Mouse (Mus musculus) embryonic facial prominence, embryonic 13.5 days (tissue): ENCODE results near the gene Egr2. TPM values are rescaled to one million over a fixed set of nuclear protein-coding genes. Genes with fewer than 3 reads are reported as not detected.

Experiments
- ATAC-seq: fragments of 200-750 bp; cut with Nextera tagmentation; 2 replicates; pipeline ENCODE4 v1.8.0; 2017; ENCODE audit warnings: low read depth; ENCODE audit not compliant: insufficient number of reproducible peaks, insufficient read depth, low FRiP score, low TSS enrichment
- H3K27ac ChIP-seq: fragments of 300-500 bp; sonication (generic); 2 replicates; pipeline ENCODE4 v1.5.1; 2015; ENCODE audit warnings: moderate library complexity, mild to moderate bottlenecking, inconsistent platforms
- H3K27me3 ChIP-seq: fragments of 300-500 bp; sonication (generic); 2 replicates; pipeline ENCODE4 v1.6.1; 2015; ENCODE audit warnings: mild to moderate bottlenecking, inconsistent platforms
- H3K36me3 ChIP-seq: fragments of 300-500 bp; sonication (generic); 2 replicates; pipeline ENCODE4 v1.6.1; 2015; ENCODE audit warnings: mild to moderate bottlenecking, inconsistent platforms
- H3K4me1 ChIP-seq: fragments of 300-500 bp; sonication (generic); 2 replicates; pipeline ENCODE4 v1.6.1; 2015; ENCODE audit warnings: inconsistent platforms
- H3K4me2 ChIP-seq: fragments of 300-500 bp; sonication (generic); 2 replicates; pipeline ENCODE4 v1.6.1; 2015; ENCODE audit warnings: moderate library complexity, mild to moderate bottlenecking, inconsistent platforms
- H3K4me3 ChIP-seq: fragments of 300-500 bp; sonication (generic); 2 replicates; pipeline ENCODE4 v1.5.1; 2015; ENCODE audit warnings: mild to moderate bottlenecking, inconsistent platforms
- H3K9ac ChIP-seq: fragments of 300-500 bp; sonication (generic); 2 replicates; pipeline ENCODE4 v1.6.1; 2015; ENCODE audit warnings: mild to moderate bottlenecking, inconsistent platforms
- H3K9me3 ChIP-seq: fragments of 300-500 bp; sonication (generic); 2 replicates; pipeline ENCODE4 v1.6.1; 2016; ENCODE audit warnings: inconsistent platforms
- WGBS: fragments of 180-500 bp; shearing (Covaris S2); methylation state at CpG from one replicate; pipeline ENCODE4 v1.1.7; 2015; ENCODE audit warnings: mixed read lengths; 5-methylcytosine and 5-hydroxymethylcytosine counted together
- polyA plus RNA-seq: library from polyadenylated mRNA; unstranded; fragments of >200 nt; fragmentation: Nextera tagmentation; extraction: Ambion mirVana; gene quantifications from 2 replicates; pipeline ENCODE4 v1.2.1, GENCODE M21; 2015

The Egr2 gene
- polyA plus RNA-seq, 1 experiment from 2014 or later: 1.1 TPM

GRCm38 (mm10) chr10:67571443-67571842 is 36.2 kb downstream of the Egr2 start:
- Histone ChIP-seq H3K36me3 (no peaks in the 10 kb centered on the region), H3K27ac (no peak overlapping the region), H3K4me2 (no peak overlapping the region), H3K27me3 (no peaks in the 10 kb centered on the region), H3K9ac (no peak overlapping the region), H3K4me3 (no peak overlapping the region), H3K4me1 (0 out of 2 replicates have a peak, but pooled peaks cover 3% of the 10 kb centered on the region), H3K9me3 (no peaks in the 10 kb centered on the region)
- no peak for ATAC-seq
- WGBS: 90% methylated on average over 14 of the region's 14 CpGs

- H3K4me1 ChIP-seq: 0 out of 2 replicates have a peak, but pooled peaks cover 3% of the 10 kb centered on the region
- no peaks in the 10 kb centered on the region for H3K27me3 ChIP-seq
- H3K27ac ChIP-seq: no peak overlapping the region
- no peak overlapping the region for H3K4me2 ChIP-seq
- 63% methylated on average over 8 of the region's 8 CpGs for WGBS
- no peaks in the 10 kb centered on the region for H3K9me3 ChIP-seq
- no peak overlapping the region for H3K4me3 ChIP-seq
- H3K36me3 ChIP-seq: no peaks in the 10 kb centered on the region
- no peak for ATAC-seq
- no peak overlapping the region for H3K9ac ChIP-seq
Measured at GRCm38 (mm10) chr10:67573310-67573709, 38.0 kb downstream of the Egr2 start.

GRCm38 (mm10) chr10:67579830-67580229 is 44.6 kb downstream of the Egr2 start:
- H3K9me3 ChIP-seq: no peaks in the 10 kb centered on the region
- H3K36me3 ChIP-seq: no peaks in the 10 kb centered on the region
- H3K4me1 ChIP-seq: no peaks in the 10 kb centered on the region
- H3K4me2 ChIP-seq: no peak overlapping the region
- H3K9ac ChIP-seq: no peak overlapping the region
- ATAC-seq: no peak
- no peak overlapping the region for H3K4me3 ChIP-seq
- no peak overlapping the region for H3K27ac ChIP-seq
- 91% methylated on average over 4 of the region's 4 CpGs for WGBS
- no peaks in the 10 kb centered on the region for H3K27me3 ChIP-seq

GRCm38 (mm10) chr10:67581698-67582285 is 46.5 kb downstream of the Egr2 start:
- Histone ChIP-seq H3K4me3 (no peak overlapping the region), H3K9me3 (no peaks in the 10 kb centered on the region), H3K4me2 (no peak overlapping the region), H3K27ac (no peak overlapping the region), H3K27me3 (no peaks in the 10 kb centered on the region), H3K4me1 (no peaks in the 10 kb centered on the region), H3K36me3 (no peaks in the 10 kb centered on the region), H3K9ac (no peak overlapping the region)
- no peak for ATAC-seq
- 83% methylated on average over 12 of the region's 12 CpGs for WGBS

- Histone ChIP-seq H3K4me3 (no peak overlapping the region), H3K9me3 (no peaks in the 10 kb centered on the region), H3K27ac (no peak overlapping the region), H3K36me3 (no peaks in the 10 kb centered on the region), H3K9ac (no peak overlapping the region), H3K27me3 (no peaks in the 10 kb centered on the region), H3K4me1 (no peaks in the 10 kb centered on the region), H3K4me2 (no peak overlapping the region)
- 88% methylated on average over 18 of the region's 18 CpGs for WGBS
- ATAC-seq: no peak
Measured at GRCm38 (mm10) chr10:67585873-67586610, 50.8 kb downstream of the Egr2 start.

Other genes starting within 250 kb of the Egr2 start
- 72.3 and 82.0 TPM in 2 replicates for gene Ado, start 13.5 kb downstream of the Egr2 start, polyA plus RNA-seq